Mouse (Mus musculus): Measurements from ENCODE around the gene Rnaset2b. TPM values are rescaled to one million over a fixed set of nuclear protein-coding genes. Genes with fewer than 3 reads are reported as not detected.
"Not testable (repeated sequence)": the region's sequence is repeated elsewhere in the genome, so short reads cannot be mapped to it uniquely, and the experiment has no call there.

The Rnaset2b gene
- polyA plus RNA-seq, 1 experiment, result 58.7 TPM

- not testable (repeated sequence) for H3K4me1 ChIP-seq (ENCODE audit: control insufficient read depth, insufficient read depth, insufficient read length, low read length); H3K27ac ChIP-seq (ENCODE audit: insufficient read depth, low read depth, low read length); H3K36me3 ChIP-seq (ENCODE audit: control insufficient read depth, insufficient read depth, low read length); H3K4me3 ChIP-seq (ENCODE audit: low read depth, low read length); H3K27me3 ChIP-seq (ENCODE audit: control insufficient read depth, insufficient read depth, low read length)
- no CpG with 5 or more reads among the region's 6 CpGs for WGBS
These were observed 25.1 kb downstream of the Rnaset2b start for GRCm38 (mm10) chr17:6995504-6995903.

GRCm38 (mm10) chr17:6996826-6997225, 26.4 kb downstream of the Rnaset2b start:
- H3K27me3 ChIP-seq (ENCODE audit: control insufficient read depth, insufficient read depth, low read length); H3K4me3 ChIP-seq (ENCODE audit: low read depth, low read length); H3K4me1 ChIP-seq (ENCODE audit: control insufficient read depth, insufficient read depth, insufficient read length, low read length); H3K36me3 ChIP-seq (ENCODE audit: control insufficient read depth, insufficient read depth, low read length); H3K27ac ChIP-seq (ENCODE audit: insufficient read depth, low read depth, low read length): not testable (repeated sequence)
- 60% methylated on average over 8 of the region's 8 CpGs for WGBS

GRCm38 (mm10) chr17:6997778-6998490, 27.5 kb downstream of the Rnaset2b start:
- H3K36me3 ChIP-seq (ENCODE audit: control insufficient read depth, insufficient read depth, low read length); H3K4me3 ChIP-seq (ENCODE audit: low read depth, low read length); H3K4me1 ChIP-seq (ENCODE audit: control insufficient read depth, insufficient read depth, insufficient read length, low read length); H3K27ac ChIP-seq (ENCODE audit: insufficient read depth, low read depth, low read length); H3K27me3 ChIP-seq (ENCODE audit: control insufficient read depth, insufficient read depth, low read length): not testable (repeated sequence)
- 71% methylated on average over 1 of the region's 7 CpGs for WGBS

GRCm38 (mm10) chr17:7001790-7002585, 31.6 kb downstream of the Rnaset2b start:
- not testable (repeated sequence) for H3K4me3 ChIP-seq (ENCODE audit: low read depth, low read length); H3K36me3 ChIP-seq (ENCODE audit: control insufficient read depth, insufficient read depth, low read length); H3K4me1 ChIP-seq (ENCODE audit: control insufficient read depth, insufficient read depth, insufficient read length, low read length); H3K27ac ChIP-seq (ENCODE audit: insufficient read depth, low read depth, low read length); H3K27me3 ChIP-seq (ENCODE audit: control insufficient read depth, insufficient read depth, low read length)
- WGBS, result 87% methylated on average over 9 of the region's 12 CpGs

- H3K4me1 ChIP-seq (ENCODE audit: control insufficient read depth, insufficient read depth, insufficient read length, low read length); H3K4me3 ChIP-seq (ENCODE audit: low read depth, low read length); H3K27me3 ChIP-seq (ENCODE audit: control insufficient read depth, insufficient read depth, low read length); H3K36me3 ChIP-seq (ENCODE audit: control insufficient read depth, insufficient read depth, low read length); H3K27ac ChIP-seq (ENCODE audit: insufficient read depth, low read depth, low read length): not testable (repeated sequence)
- WGBS, result no CpG with 5 or more reads among the region's 3 CpGs
These were observed 33.0 kb downstream of the Rnaset2b start for GRCm38 (mm10) chr17:7003392-7003791.

- H3K27me3 ChIP-seq (ENCODE audit: control insufficient read depth, insufficient read depth, low read length); H3K4me3 ChIP-seq (ENCODE audit: low read depth, low read length); H3K36me3 ChIP-seq (ENCODE audit: control insufficient read depth, insufficient read depth, low read length); H3K27ac ChIP-seq (ENCODE audit: insufficient read depth, low read depth, low read length); H3K4me1 ChIP-seq (ENCODE audit: control insufficient read depth, insufficient read depth, insufficient read length, low read length): not testable (repeated sequence)
- WGBS, result 71% methylated on average over 3 of the region's 4 CpGs
These were observed 35.2 kb downstream of the Rnaset2b start for GRCm38 (mm10) chr17:7005646-7006045.

GRCm38 (mm10) chr17:7008885-7009284, 38.5 kb downstream of the Rnaset2b start:
- H3K27me3 ChIP-seq (ENCODE audit: control insufficient read depth, insufficient read depth, low read length); H3K4me3 ChIP-seq (ENCODE audit: low read depth, low read length); H3K27ac ChIP-seq (ENCODE audit: insufficient read depth, low read depth, low read length); H3K4me1 ChIP-seq (ENCODE audit: control insufficient read depth, insufficient read depth, insufficient read length, low read length); H3K36me3 ChIP-seq (ENCODE audit: control insufficient read depth, insufficient read depth, low read length): not testable (repeated sequence)

- not testable (repeated sequence) for H3K36me3 ChIP-seq (ENCODE audit: control insufficient read depth, insufficient read depth, low read length); H3K27me3 ChIP-seq (ENCODE audit: control insufficient read depth, insufficient read depth, low read length); H3K27ac ChIP-seq (ENCODE audit: insufficient read depth, low read depth, low read length); H3K4me1 ChIP-seq (ENCODE audit: control insufficient read depth, insufficient read depth, insufficient read length, low read length); H3K4me3 ChIP-seq (ENCODE audit: low read depth, low read length)
- WGBS, result no CpG with 5 or more reads among the region's 7 CpGs
These were observed 39.0 kb downstream of the Rnaset2b start for GRCm38 (mm10) chr17:7009440-7009839.

GRCm38 (mm10) chr17:7009901-7010300, 39.5 kb downstream of the Rnaset2b start:
- H3K36me3 ChIP-seq (ENCODE audit: control insufficient read depth, insufficient read depth, low read length); H3K4me3 ChIP-seq (ENCODE audit: low read depth, low read length); H3K27ac ChIP-seq (ENCODE audit: insufficient read depth, low read depth, low read length); H3K27me3 ChIP-seq (ENCODE audit: control insufficient read depth, insufficient read depth, low read length); H3K4me1 ChIP-seq (ENCODE audit: control insufficient read depth, insufficient read depth, insufficient read length, low read length): not testable (repeated sequence)
- 45% methylated on average over 8 of the region's 9 CpGs for WGBS

GRCm38 (mm10) chr17:7014190-7014589, 43.8 kb downstream of the Rnaset2b start:
- H3K4me1 ChIP-seq (ENCODE audit: control insufficient read depth, insufficient read depth, insufficient read length, low read length); H3K4me3 ChIP-seq (ENCODE audit: low read depth, low read length); H3K27ac ChIP-seq (ENCODE audit: insufficient read depth, low read depth, low read length); H3K36me3 ChIP-seq (ENCODE audit: control insufficient read depth, insufficient read depth, low read length); H3K27me3 ChIP-seq (ENCODE audit: control insufficient read depth, insufficient read depth, low read length): not testable (repeated sequence)
- WGBS, result no CpG with 5 or more reads among the region's 1 CpGs

- WGBS, result 30% methylated on average over 6 of the region's 14 CpGs
- H3K27ac ChIP-seq (ENCODE audit: insufficient read depth, low read depth, low read length); H3K4me3 ChIP-seq (ENCODE audit: low read depth, low read length); H3K27me3 ChIP-seq (ENCODE audit: control insufficient read depth, insufficient read depth, low read length); H3K36me3 ChIP-seq (ENCODE audit: control insufficient read depth, insufficient read depth, low read length); H3K4me1 ChIP-seq (ENCODE audit: control insufficient read depth, insufficient read depth, insufficient read length, low read length): not testable (repeated sequence)
These were observed 54.8 kb downstream of the Rnaset2b start, which contains the start of gene Gm1604a for GRCm38 (mm10) chr17:7025257-7025656. Gene Gm1604a, plus strand, starts transcription at chr17:7025568.

All from small intestine, adult 2 months (tissue).